Mouse (Mus musculus): ENCODE results near the gene 2310030G06Rik. TPM values are rescaled to one million over a fixed set of nuclear protein-coding genes. Genes with fewer than 3 reads are reported as not detected.

2310030G06Rik gene
- polyA plus RNA-seq, 1 experiment from 2014 or later, result 2.7 TPM

GRCm38 (mm10) chr9:50751323-50751722, 5.0 kb upstream of the 2310030G06Rik start, which contains the start of gene Cryab:
Cryab (plus strand) TSS chr9:50751325.
- no peak for ATAC-seq (ENCODE audit: low read depth)
- Histone ChIP-seq H3K4me3 (ENCODE audit: low read depth, low read length) (no peak within 1 kb of the TSS), H3K4me2 (ENCODE audit: low read depth, low read length) (no peak within 1 kb of the TSS), H3K9ac (replicated peaks; ENCODE audit: low read depth, low read length) (no peak within 1 kb of the TSS), H3K4me1 (ENCODE audit: control insufficient read depth, insufficient read depth, low read length) (no peaks in the 10 kb centered on the region), H3K27ac (ENCODE audit: low read depth, low read length) (no peak within 1 kb of the TSS), H3K27me3 (ENCODE audit: control insufficient read depth, insufficient read depth, low read length) (no peaks in the 10 kb centered on the region), H3K36me3 (ENCODE audit: control insufficient read depth, insufficient read depth, low read length) (no peaks in the 10 kb centered on the region), H3K9me3 (ENCODE audit: control insufficient read depth, low read length) (no peaks in the 10 kb centered on the region)
- WGBS, result 79% methylated on average over 22 of the region's 22 CpGs

- H3K9me3 ChIP-seq (ENCODE audit: control insufficient read depth, low read length), result no peaks in the 10 kb centered on the region
- H3K9ac ChIP-seq (replicated peaks; ENCODE audit: low read depth, low read length), result no peak overlapping the region
- H3K4me2 ChIP-seq (ENCODE audit: low read depth, low read length), result no peak overlapping the region
- H3K36me3 ChIP-seq (ENCODE audit: control insufficient read depth, insufficient read depth, low read length), result no peaks in the 10 kb centered on the region
- H3K27ac ChIP-seq (ENCODE audit: low read depth, low read length), result no peak overlapping the region
- H3K4me1 ChIP-seq (ENCODE audit: control insufficient read depth, insufficient read depth, low read length), result no peaks in the 10 kb centered on the region
- H3K4me3 ChIP-seq (ENCODE audit: low read depth, low read length), result no peak overlapping the region
- 57% methylated on average over 6 of the region's 6 CpGs for WGBS
- no peak for ATAC-seq (ENCODE audit: low read depth)
- H3K27me3 ChIP-seq (ENCODE audit: control insufficient read depth, insufficient read depth, low read length), result no peaks in the 10 kb centered on the region
Measured at GRCm38 (mm10) chr9:50750706-50751105, 4.4 kb upstream of the 2310030G06Rik start.

- H3K4me3 ChIP-seq (ENCODE audit: low read depth, low read length), result peak overlapping the region; percentile 22
- no peaks in the 10 kb centered on the region for H3K36me3 ChIP-seq (ENCODE audit: control insufficient read depth, insufficient read depth, low read length)
Measured at GRCm38 (mm10) chr9:50745806-50746205, 530 bp downstream of the 2310030G06Rik start.

GRCm38 (mm10) chr9:50742744-50743143, 3.6 kb downstream of the 2310030G06Rik start:
- Histone ChIP-seq H3K4me2 (ENCODE audit: low read depth, low read length) (no peak overlapping the region), H3K9ac (replicated peaks; ENCODE audit: low read depth, low read length) (no peak overlapping the region), H3K9me3 (ENCODE audit: control insufficient read depth, low read length) (no peaks in the 10 kb centered on the region), H3K27ac (ENCODE audit: low read depth, low read length) (no peak overlapping the region), H3K27me3 (ENCODE audit: control insufficient read depth, insufficient read depth, low read length) (no peaks in the 10 kb centered on the region), H3K4me3 (ENCODE audit: low read depth, low read length) (no peak overlapping the region), H3K36me3 (ENCODE audit: control insufficient read depth, insufficient read depth, low read length) (no peaks in the 10 kb centered on the region), H3K4me1 (ENCODE audit: control insufficient read depth, insufficient read depth, low read length) (0 out of 2 replicates have a peak, but pooled peaks cover 6% of the 10 kb centered on the region)
- no peak for ATAC-seq (ENCODE audit: low read depth)
- WGBS, result 84% methylated on average over 2 of the region's 2 CpGs

More at GRCm38 (mm10) chr9:50745806-50746205, 530 bp downstream of the 2310030G06Rik start:
- Histone ChIP-seq H3K9me3 (ENCODE audit: control insufficient read depth, low read length) (no peaks in the 10 kb centered on the region), H3K4me1 (ENCODE audit: control insufficient read depth, insufficient read depth, low read length) (no peaks in the 10 kb centered on the region), H3K9ac (replicated peaks; ENCODE audit: low read depth, low read length) (no peak overlapping the region), H3K27me3 (ENCODE audit: control insufficient read depth, insufficient read depth, low read length) (no peaks in the 10 kb centered on the region), H3K4me2 (ENCODE audit: low read depth, low read length) (peak overlapping the region; percentile 51), H3K27ac (ENCODE audit: low read depth, low read length) (no peak overlapping the region)
- no peak for ATAC-seq (ENCODE audit: low read depth)
- WGBS, result 14% methylated on average over 7 of the region's 7 CpGs

GRCm38 (mm10) chr9:50742261-50742660, 4.1 kb downstream of the 2310030G06Rik start:
- 0 out of 2 replicates have a peak, but pooled peaks cover 6% of the 10 kb centered on the region for H3K4me1 ChIP-seq (ENCODE audit: control insufficient read depth, insufficient read depth, low read length)
- H3K27ac ChIP-seq (ENCODE audit: low read depth, low read length), result no peak overlapping the region
- no peak for ATAC-seq (ENCODE audit: low read depth)
- 85% methylated on average over 3 of the region's 3 CpGs for WGBS
- no peak overlapping the region for H3K4me3 ChIP-seq (ENCODE audit: low read depth, low read length)
- no peaks in the 10 kb centered on the region for H3K36me3 ChIP-seq (ENCODE audit: control insufficient read depth, insufficient read depth, low read length)
- H3K9ac ChIP-seq (replicated peaks; ENCODE audit: low read depth, low read length), result no peak overlapping the region
- H3K9me3 ChIP-seq (ENCODE audit: control insufficient read depth, low read length), result no peaks in the 10 kb centered on the region
- H3K4me2 ChIP-seq (ENCODE audit: low read depth, low read length), result no peak overlapping the region
- H3K27me3 ChIP-seq (ENCODE audit: control insufficient read depth, insufficient read depth, low read length), result no peaks in the 10 kb centered on the region

- no peaks in the 10 kb centered on the region for H3K27me3 ChIP-seq (ENCODE audit: control insufficient read depth, insufficient read depth, low read length)
- no peak overlapping the region for H3K4me2 ChIP-seq (ENCODE audit: low read depth, low read length)
- H3K27ac ChIP-seq (ENCODE audit: low read depth, low read length), result no peak overlapping the region
- H3K36me3 ChIP-seq (ENCODE audit: control insufficient read depth, insufficient read depth, low read length), result no peaks in the 10 kb centered on the region
- no peak overlapping the region for H3K4me3 ChIP-seq (ENCODE audit: low read depth, low read length)
- WGBS, result 89% methylated on average over 14 of the region's 14 CpGs
- H3K9me3 ChIP-seq (ENCODE audit: control insufficient read depth, low read length), result no peaks in the 10 kb centered on the region
- H3K9ac ChIP-seq (replicated peaks; ENCODE audit: low read depth, low read length), result no peak overlapping the region
- no peak for ATAC-seq (ENCODE audit: low read depth)
- 0 out of 2 replicates have a peak, but pooled peaks cover 6% of the 10 kb centered on the region for H3K4me1 ChIP-seq (ENCODE audit: control insufficient read depth, insufficient read depth, low read length)
Measured at GRCm38 (mm10) chr9:50740867-50741784, 5.2 kb downstream of the 2310030G06Rik start.

- peak within 1 kb of the TSS; percentile 29 for H3K4me3 ChIP-seq (ENCODE audit: low read depth, low read length)
- no peaks in the 10 kb centered on the region for H3K9me3 ChIP-seq (ENCODE audit: control insufficient read depth, low read length)
- H3K9ac ChIP-seq (replicated peaks; ENCODE audit: low read depth, low read length), result no peak within 1 kb of the TSS
- H3K27me3 ChIP-seq (ENCODE audit: control insufficient read depth, insufficient read depth, low read length), result no peaks in the 10 kb centered on the region
- 14% methylated on average over 36 of the region's 36 CpGs for WGBS
- no peak within 1 kb of the TSS for H3K27ac ChIP-seq (ENCODE audit: low read depth, low read length)
- H3K4me1 ChIP-seq (ENCODE audit: control insufficient read depth, insufficient read depth, low read length), result 0 out of 2 replicates have a peak, but pooled peaks cover 6% of the 10 kb centered on the region
- H3K36me3 ChIP-seq (ENCODE audit: control insufficient read depth, insufficient read depth, low read length), result no peaks in the 10 kb centered on the region
- ATAC-seq (ENCODE audit: low read depth), result peak; percentile 96
- H3K4me2 ChIP-seq (ENCODE audit: low read depth, low read length), result peak within 1 kb of the TSS; percentile 62
Measured at GRCm38 (mm10) chr9:50738914-50739870, 7.1 kb downstream of the 2310030G06Rik start, which contains the start of gene Dixdc1. Dixdc1 (minus strand) TSS chr9:50739517.

GRCm38 (mm10) chr9:50734989-50735388, 11.3 kb downstream of the 2310030G06Rik start:
- Histone ChIP-seq H3K4me2 (ENCODE audit: low read depth, low read length) (peak overlapping the region; percentile 23; the same call in 1 of the 2 replicates), H3K4me1 (ENCODE audit: control insufficient read depth, insufficient read depth, low read length) (0 out of 2 replicates have a peak, but pooled peaks cover 6% of the 10 kb centered on the region), H3K27ac (ENCODE audit: low read depth, low read length) (no peak overlapping the region), H3K9ac (replicated peaks; ENCODE audit: low read depth, low read length) (no peak overlapping the region), H3K36me3 (ENCODE audit: control insufficient read depth, insufficient read depth, low read length) (no peaks in the 10 kb centered on the region), H3K9me3 (ENCODE audit: control insufficient read depth, low read length) (no peaks in the 10 kb centered on the region), H3K27me3 (ENCODE audit: control insufficient read depth, insufficient read depth, low read length) (no peaks in the 10 kb centered on the region), H3K4me3 (ENCODE audit: low read depth, low read length) (0 out of 2 replicates have a peak overlapping the region, but pooled peaks have one; percentile 9)
- WGBS, result 2% methylated on average over 9 of the region's 9 CpGs
- no peak for ATAC-seq (ENCODE audit: low read depth)
